In the genomic region with DNA sequence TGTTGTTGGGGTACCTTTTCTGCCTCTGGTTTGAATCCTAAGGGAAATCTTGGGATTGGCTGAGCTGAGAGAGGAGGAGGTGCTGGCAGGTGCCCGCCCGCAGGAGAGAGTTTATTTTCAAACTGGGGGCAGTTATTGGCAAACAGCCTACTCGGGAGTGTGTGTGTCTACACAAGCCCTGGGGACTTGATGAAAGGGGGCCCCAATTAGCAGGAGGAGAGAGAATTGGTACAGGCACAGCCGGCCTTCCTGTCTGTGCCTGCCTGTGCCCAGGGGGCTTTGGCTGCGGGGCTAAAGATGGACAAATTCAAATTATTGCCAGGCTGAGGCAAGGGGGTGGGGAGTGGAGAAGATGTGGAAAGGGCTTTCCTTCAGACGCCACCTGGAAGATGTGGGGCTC, we compare ENCODE assay signal across 15 mouse cellular contexts. TPM values are rescaled to one million over a fixed set of nuclear protein-coding genes. Genes with fewer than 3 reads are reported as not detected.
DNase-seq lines count a peak whose midpoint lies in the region; ATAC-seq and TF ChIP-seq lines count a peak whose summit lies in the region.
"Had no signal": no experiment of that assay in that cellular context is flagged by ENCODE, and none has a peak within 500 bp of the region (broad histone marks: within the 10 kb centered on the region; RNA-seq: fewer than 3 reads in every experiment).

No protein-coding gene starts in this region.

- H3K4me1 ChIP-seq in testis, adult 2 months (ENCODE audit: control insufficient read depth, insufficient read depth, low read length), result peaks cover 13% of the 10 kb centered on the region
- H3K4me1 ChIP-seq in hindbrain, embryonic 15.5 days (replicated peaks), result peaks cover 73% of the 10 kb centered on the region
- peaks cover 61% of the 10 kb centered on the region for H3K4me1 ChIP-seq in midbrain, embryonic 11.5 days (ENCODE audit: control insufficient read depth, insufficient read depth, low read length)
- H3K4me1 ChIP-seq in cerebellum, adult 2 months (ENCODE audit: control insufficient read depth, insufficient read depth, low read length), result no peaks in the 10 kb centered on the region

- H3K27ac ChIP-seq in testis, adult 2 months (ENCODE audit: control insufficient read depth, insufficient read depth, low read depth, low read length), result peak overlapping the region; percentile 5; the same call in 1 of the 2 replicates
- no peak overlapping the region; the same call in 1 of the 2 replicates for H3K27ac ChIP-seq in hindbrain, embryonic 15.5 days (replicated peaks)
- peak overlapping the region; percentile 74 for H3K27ac ChIP-seq in midbrain, embryonic 11.5 days (ENCODE audit: low read depth, low read length)
- no peak overlapping the region for H3K27ac ChIP-seq in cerebellum, adult 2 months (ENCODE audit: insufficient read depth, low read length)
- H3K27ac ChIP-seq: heart, embryonic 15.5 days; kidney, postnatal 0 days had no signal

- peak overlapping the region; percentile 30 for H3K9ac ChIP-seq in hindbrain, embryonic 15.5 days
- peak overlapping the region; percentile 58 for H3K9ac ChIP-seq in midbrain, embryonic 11.5 days (ENCODE audit: low read length)
- H3K9ac ChIP-seq: heart, embryonic 15.5 days had no signal

- peak overlapping the region; percentile 86 for H3K4me2 ChIP-seq in hindbrain, embryonic 15.5 days
- H3K4me2 ChIP-seq in midbrain, embryonic 11.5 days, result peak overlapping the region; percentile 81
- H3K4me2 ChIP-seq: heart, embryonic 15.5 days had no signal

- TF ChIP-seq CTCF in testis, adult 2 months (IDR thresholded peaks at IDR 0.05; ENCODE audit: control insufficient read depth, insufficient read depth, insufficient replicate concordance, low read depth, low read length), result no peak
- no peak for TF ChIP-seq CTCF in cerebellum, adult 2 months (IDR thresholded peaks at IDR 0.05; ENCODE audit: borderline replicate concordance, insufficient read depth, low read depth, low read length)

- ATAC-seq in hindbrain, embryonic 15.5 days (ENCODE audit: low FRiP score, low read depth), result no peak
- 0 out of 2 replicates have a peak, but pooled peaks have one; percentile 0 for ATAC-seq in midbrain, embryonic 11.5 days (ENCODE audit: low FRiP score)

- no peak for DNase-seq in testis, postnatal 10 days (ENCODE audit: low spot score)
- peak; percentile 87 for DNase-seq in midbrain, embryonic 11.5 days (ENCODE audit: low spot score, missing footprints)
- no peak for DNase-seq in cerebellum, adult 2 months
- no peak for DNase-seq in yolk sac, embryonic 10.5 days (ENCODE audit: low spot score)
- DNase-seq in layer of hippocampus, postnatal 14 days (ENCODE audit: low spot score in 2 of 2), result no peak
- no peak for DNase-seq in right cerebral cortex, adult 18-20 months
- DNase-seq: adrenal gland, postnatal 10 days; cerebellum, adult 9-10 months; thymus, postnatal 4 days had no signal

- H3K27me3 ChIP-seq in testis, adult 2 months (ENCODE audit: control insufficient read depth, insufficient read depth, low read length), result peaks cover 2% of the 10 kb centered on the region
- no peaks in the 10 kb centered on the region for H3K27me3 ChIP-seq in hindbrain, embryonic 15.5 days
- no peaks in the 10 kb centered on the region for H3K27me3 ChIP-seq in midbrain, embryonic 11.5 days (ENCODE audit: control insufficient read depth, insufficient read depth, low read length)
- no peaks in the 10 kb centered on the region for H3K27me3 ChIP-seq in cerebellum, adult 2 months (ENCODE audit: control insufficient read depth, insufficient read depth, low read length)

- no peaks in the 10 kb centered on the region for H3K9me3 ChIP-seq in hindbrain, embryonic 15.5 days
- no peaks in the 10 kb centered on the region for H3K9me3 ChIP-seq in midbrain, embryonic 11.5 days (ENCODE audit: control insufficient read depth, low read length)
- H3K9me3 ChIP-seq: heart, embryonic 15.5 days had no signal

- no peaks in the 10 kb centered on the region for H3K36me3 ChIP-seq in testis, adult 2 months (ENCODE audit: control insufficient read depth, insufficient read depth, low read length)
- no peaks in the 10 kb centered on the region for H3K36me3 ChIP-seq in hindbrain, embryonic 15.5 days
- peaks cover 10% of the 10 kb centered on the region for H3K36me3 ChIP-seq in midbrain, embryonic 11.5 days (ENCODE audit: control insufficient read depth, insufficient read depth, low read length)
- H3K36me3 ChIP-seq: heart, embryonic 15.5 days had no signal

- no peak for TF ChIP-seq POLR2A in testis, adult 2 months (IDR thresholded peaks at IDR 0.05; ENCODE audit: control insufficient read depth, low read depth, low read length)
- TF ChIP-seq POLR2A in cerebellum, adult 2 months (IDR thresholded peaks at IDR 0.05; ENCODE audit: borderline replicate concordance, insufficient read depth, low read length), result no peak

- 11% methylated on average over 6 of the region's 6 CpGs for WGBS in hindbrain, embryonic 15.5 days
- WGBS in midbrain, embryonic 11.5 days, result 24% methylated on average over 6 of the region's 6 CpGs
- WGBS in cerebellum, adult 2 months, result 30% methylated on average over 6 of the region's 6 CpGs

- peak overlapping the region; percentile 76 for H3K4me3 ChIP-seq in testis, adult 2 months (ENCODE audit: control insufficient read depth, low read depth, low read length)
- peak overlapping the region; percentile 14 for H3K4me3 ChIP-seq in hindbrain, embryonic 15.5 days
- H3K4me3 ChIP-seq in midbrain, embryonic 11.5 days (ENCODE audit: low read depth, low read length), result peak overlapping the region; percentile 22
- no peak overlapping the region for H3K4me3 ChIP-seq in cerebellum, adult 2 months (replicated peaks; ENCODE audit: insufficient read depth, low read depth, low read length)
- H3K4me3 ChIP-seq: heart, embryonic 15.5 days; myocyte had no signal

RNA-seq across cellular contexts. Expression of gene Igsf9, which starts 4.2 kb away (rescaled TPM):
- polyA plus RNA-seq in testis, adult 2 months (2012; rRNA removed), result 66.1 and 68.5 TPM in 2 replicates
- polyA plus RNA-seq in hindbrain, embryonic 15.5 days (2015; fragmentation: Nextera tagmentation; extraction: Ambion mirVana), result 45.7 and 49.3 TPM in 2 replicates
- polyA plus RNA-seq in midbrain, embryonic 11.5 days (2014; fragmentation: Nextera tagmentation; extraction: Ambion mirVana), result 48.8 and 49.7 TPM in 2 replicates
- polyA plus RNA-seq in cerebellum, adult 2 months (2012; rRNA removed), result 1.9 and 2.2 TPM in 2 replicates
- 1 to 10 TPM; 7.2 to 8.9 TPM for total RNA-seq in layer of hippocampus, postnatal 14 days (2021)

RNA-seq across cellular contexts. Expression of gene Slamf9, which starts 10.7 kb away (rescaled TPM):
- polyA plus RNA-seq in testis, adult 2 months (2012; rRNA removed), result 9.8 and 13.1 TPM in 2 replicates
- 0.12 and 0.18 TPM in 2 replicates for polyA plus RNA-seq in hindbrain, embryonic 15.5 days (2015; fragmentation: Nextera tagmentation; extraction: Ambion mirVana)
- 0.12 and 0.23 TPM in 2 replicates for polyA plus RNA-seq in midbrain, embryonic 11.5 days (2014; fragmentation: Nextera tagmentation; extraction: Ambion mirVana)
- 0.74 and 0.87 TPM in 2 replicates for polyA plus RNA-seq in cerebellum, adult 2 months (2012; rRNA removed)
- total RNA-seq in layer of hippocampus, postnatal 14 days (2021), result not detected
- total RNA-seq: gastrocnemius, adult 8-10 months had no signal

RNA-seq across cellular contexts. Expression of gene Tagln2, which starts 14.0 kb away (rescaled TPM):
- polyA plus RNA-seq in testis, adult 2 months (2012; rRNA removed), result 7.6 and 16.5 TPM in 2 replicates
- polyA plus RNA-seq in hindbrain, embryonic 15.5 days (2015; fragmentation: Nextera tagmentation; extraction: Ambion mirVana), result 77.7 and 83.7 TPM in 2 replicates
- polyA plus RNA-seq in midbrain, embryonic 11.5 days (2014; fragmentation: Nextera tagmentation; extraction: Ambion mirVana), result 36.3 and 39.1 TPM in 2 replicates
- polyA plus RNA-seq in cerebellum, adult 2 months (2012; rRNA removed), result 12.9 and 13.0 TPM in 2 replicates
- 10 to 100 TPM; 14.1 to 15.6 TPM for total RNA-seq in layer of hippocampus, postnatal 14 days (2021)

RNA-seq across cellular contexts. Expression of gene Cfap45, which starts 34.8 kb away (rescaled TPM):
- polyA plus RNA-seq in testis, adult 2 months (2012; rRNA removed), result 302 and 305 TPM in 2 replicates
- 2.8 and 4.6 TPM in 2 replicates for polyA plus RNA-seq in hindbrain, embryonic 15.5 days (2015; fragmentation: Nextera tagmentation; extraction: Ambion mirVana)
- 1.0 and 1.1 TPM in 2 replicates for polyA plus RNA-seq in midbrain, embryonic 11.5 days (2014; fragmentation: Nextera tagmentation; extraction: Ambion mirVana)
- 1.00 and 1.0 TPM in 2 replicates for polyA plus RNA-seq in cerebellum, adult 2 months (2012; rRNA removed)
- 1 to 10 TPM; 2.7 to 4.4 TPM for total RNA-seq in layer of hippocampus, postnatal 14 days (2021)
- total RNA-seq: gastrocnemius, adult 8-10 months had no signal
- polyA plus RNA-seq: myocyte had no signal

Comparison
In these comparisons a context has a peak if more than half of its experiments do, and no peak if none do; other contexts are left out.
1. H3K27ac ChIP-seq: peak in testis, adult 2 months (single experiment) and midbrain, embryonic 11.5 days (single experiment); none in hindbrain, embryonic 15.5 days (single experiment) and cerebellum, adult 2 months (single experiment).
2. RNA of gene Igsf9, which starts 4.2 kb away (polyA plus RNA-seq): 66.1 to 68.5 TPM in testis, adult 2 months, 48.8 to 49.7 TPM in midbrain, embryonic 11.5 days and 45.7 to 49.3 TPM in hindbrain, embryonic 15.5 days; 1.9 to 2.2 TPM in cerebellum, adult 2 months; every median in the first group is over 10 times any median in the second.